Mouse (Mus musculus): Measurements from ENCODE around the gene Kcnj2.

GRCm38 (mm10) chr11:111121514-111121913 lies 55.5 kb downstream of the Kcnj2 start:
- TF ChIP-seq CTCF (IDR thresholded peaks at IDR 0.05; ENCODE audit: low read depth) (no peak), EP300 (IDR thresholded peaks at IDR 0.05; ENCODE audit: low read depth) (no peak)
